Mouse (Mus musculus) erythroblast, embryonic 14.5 days (primary cell): ENCODE data around the gene Emc3. TPM values are rescaled to one million over a fixed set of nuclear protein-coding genes. Genes with fewer than 3 reads are reported as not detected.
A peak's percentile ranks its signal among the peaks of the same experiment; 100 is the strongest.

Source experiments
- H3K27me3 ChIP-seq: 2 replicates; pipeline ENCODE4 v1.6.1; 2012; ENCODE audit warnings: inconsistent platforms; ENCODE audit not compliant: control insufficient read depth
- H3K36me3 ChIP-seq: 2 replicates; pipeline ENCODE4 v1.6.1; 2012; ENCODE audit warnings: mild to moderate bottlenecking, inconsistent platforms; ENCODE audit not compliant: control insufficient read depth
- H3K4me1 ChIP-seq: 2 replicates; pipeline ENCODE4 v1.6.1; 2012; ENCODE audit warnings: inconsistent platforms; ENCODE audit not compliant: control insufficient read depth
- H3K4me3 ChIP-seq: replicated peaks from 2 replicates; pipeline ENCODE3; 2012; ENCODE audit warnings: moderate library complexity, mild to moderate bottlenecking, inconsistent platforms
- H3K9me3 ChIP-seq: 2 replicates; pipeline ENCODE4 v1.6.1; 2012; ENCODE audit warnings: low read length, inconsistent platforms, mixed read lengths; ENCODE audit not compliant: control insufficient read depth
- GATA1 ChIP-seq: IDR thresholded peaks from 2 replicates; pipeline ENCODE4 v1.6.1; 2012; ENCODE audit warnings: low read length, inconsistent platforms, mixed read lengths
- TAL1 ChIP-seq: IDR thresholded peaks from 3 replicates; pipeline ENCODE4 v1.6.1; 2012; ENCODE audit warnings: low read length, inconsistent platforms, mixed read lengths
- polyA plus RNA-seq: library from polyadenylated mRNA; stranded (reverse); fragments of >175 nt; gene quantifications from 2 replicates; pipeline ENCODE4 v1.2.3, GENCODE M21; 2012

Emc3 gene
- polyA plus RNA-seq = 2.4 and 2.6 TPM in 2 replicates

DNA sequence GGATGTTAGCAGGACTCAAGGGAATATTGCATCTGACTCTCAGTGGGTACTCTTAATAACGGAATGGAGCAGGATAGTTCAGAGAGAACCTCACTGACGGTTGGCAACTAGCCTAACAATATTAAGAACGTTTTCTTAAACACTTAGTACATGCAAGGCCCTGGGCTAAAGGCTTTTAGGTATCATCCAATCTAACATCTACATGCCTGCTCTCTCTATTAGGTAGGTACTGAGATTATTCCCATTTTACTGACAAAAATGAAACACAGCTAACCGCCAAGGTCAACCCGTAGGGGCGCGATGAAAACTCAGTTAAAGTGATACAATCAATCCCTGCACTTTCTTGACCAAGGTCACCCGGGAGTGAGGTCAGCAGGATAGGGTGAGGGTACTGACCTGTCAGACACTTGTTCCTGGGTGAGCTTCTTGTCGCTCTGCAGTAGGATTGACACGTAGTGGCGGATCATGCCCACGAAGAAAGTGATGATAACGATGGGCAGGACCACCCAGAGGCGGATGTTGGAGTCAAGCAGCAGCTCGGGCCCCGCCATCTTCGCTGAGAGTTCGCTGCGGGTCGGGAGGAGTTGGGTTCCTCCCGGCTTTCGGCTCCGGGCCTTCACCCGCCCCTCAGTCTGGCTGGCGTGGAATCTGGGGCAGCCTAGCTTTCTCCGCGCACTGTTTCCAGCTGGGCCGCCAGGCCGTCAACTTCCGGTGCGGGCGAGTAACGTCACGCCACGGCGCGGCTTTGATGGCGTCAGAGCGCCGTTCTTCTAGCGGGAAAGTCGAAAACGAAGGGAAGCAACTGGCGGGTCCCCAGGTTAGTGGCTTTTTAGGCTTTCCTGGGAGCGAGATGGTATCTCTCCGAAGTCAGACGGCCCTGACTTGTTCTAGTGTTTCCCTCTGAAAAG lies at the start of gene Emc3, which contains the start of gene Fancd2:
TSS of gene Emc3 (minus strand) at position 721 of the 908 bp plus-strand sequence.
TSS of gene Fancd2 (plus strand) at position 751 of the 908 bp plus-strand sequence.
- Histone ChIP-seq H3K4me1 (peaks cover 31% of the 10 kb centered on the region), H3K36me3 (peaks cover 51% of the 10 kb centered on the region), H3K9me3 (no peaks in the 10 kb centered on the region), H3K27me3 (no peaks in the 10 kb centered on the region), H3K4me3 (peak within 1 kb of the TSS; percentile 100)
- TF ChIP-seq GATA1 (no peak; the same call in 1 of the 2 replicates), TAL1 (no peak)

GRCm38 (mm10) chr6:113579306-113579705 lies 47.9 kb upstream of the Emc3 start:
- H3K4me1 ChIP-seq = no peaks in the 10 kb centered on the region
- no peaks in the 10 kb centered on the region for H3K27me3 ChIP-seq
- H3K4me3 ChIP-seq = no peak overlapping the region
- TF ChIP-seq TAL1 = no peak
- TF ChIP-seq GATA1 = no peak
- H3K9me3 ChIP-seq = no peaks in the 10 kb centered on the region
- H3K36me3 ChIP-seq = peaks cover 84% of the 10 kb centered on the region

- Histone ChIP-seq H3K27me3 (no peaks in the 10 kb centered on the region), H3K36me3 (peaks cover 83% of the 10 kb centered on the region), H3K4me1 (no peaks in the 10 kb centered on the region), H3K9me3 (no peaks in the 10 kb centered on the region), H3K4me3 (no peak overlapping the region)
- no peak for TF ChIP-seq GATA1
- TF ChIP-seq TAL1 = no peak
Observed at GRCm38 (mm10) chr6:113576044-113576443, 44.6 kb upstream of the Emc3 start.

DNA sequence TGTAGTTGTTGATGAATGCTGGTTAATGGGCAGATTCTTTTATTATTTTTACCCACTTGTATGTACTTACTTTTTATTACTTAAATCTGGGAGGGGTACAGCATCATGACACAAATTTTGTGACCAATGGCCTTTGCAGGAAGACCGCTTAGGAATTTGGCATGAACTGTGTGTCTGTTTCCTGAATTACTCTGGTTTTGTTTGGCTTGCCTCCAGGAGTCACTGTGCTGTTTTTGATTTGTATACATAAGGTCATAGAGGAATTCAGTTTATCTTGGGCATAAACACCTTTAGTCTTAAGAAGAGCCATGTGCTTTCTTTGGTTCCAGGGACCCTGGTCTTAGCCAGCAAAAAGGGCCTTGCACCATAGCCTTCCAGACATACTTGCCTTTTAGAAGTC lies 33.1 kb upstream of the Emc3 start:
- TF ChIP-seq TAL1 = no peak
- TF ChIP-seq GATA1 = no peak
- no peaks in the 10 kb centered on the region for H3K9me3 ChIP-seq
- H3K27me3 ChIP-seq = no peaks in the 10 kb centered on the region
- peaks cover 100% of the 10 kb centered on the region for H3K36me3 ChIP-seq
- H3K4me1 ChIP-seq = no peaks in the 10 kb centered on the region
- H3K4me3 ChIP-seq = no peak overlapping the region

- Histone ChIP-seq H3K9me3 (no peaks in the 10 kb centered on the region), H3K4me3 (no peak overlapping the region), H3K36me3 (peaks cover 95% of the 10 kb centered on the region), H3K4me1 (no peaks in the 10 kb centered on the region; the same call in 1 of the 2 replicates), H3K27me3 (no peaks in the 10 kb centered on the region)
- TF ChIP-seq TAL1 = no peak
- TF ChIP-seq GATA1 = no peak
Observed at GRCm38 (mm10) chr6:113559736-113560135, 28.3 kb upstream of the Emc3 start.

GRCm38 (mm10) chr6:113543906-113544481 lies 12.5 kb upstream of the Emc3 start:
- peaks cover 88% of the 10 kb centered on the region for H3K36me3 ChIP-seq
- no peaks in the 10 kb centered on the region for H3K9me3 ChIP-seq
- no peak for TF ChIP-seq TAL1
- TF ChIP-seq GATA1 = no peak
- no peaks in the 10 kb centered on the region for H3K27me3 ChIP-seq
- peak overlapping the region; percentile 14 for H3K4me3 ChIP-seq
- H3K4me1 ChIP-seq = peaks cover 8% of the 10 kb centered on the region

- Histone ChIP-seq H3K9me3 (no peaks in the 10 kb centered on the region), H3K4me1 (peaks cover 8% of the 10 kb centered on the region), H3K4me3 (no peak overlapping the region), H3K36me3 (peaks cover 87% of the 10 kb centered on the region), H3K27me3 (no peaks in the 10 kb centered on the region)
- TF ChIP-seq TAL1 (no peak), GATA1 (no peak)
Observed at GRCm38 (mm10) chr6:113541610-113542009, 10.2 kb upstream of the Emc3 start.

DNA sequence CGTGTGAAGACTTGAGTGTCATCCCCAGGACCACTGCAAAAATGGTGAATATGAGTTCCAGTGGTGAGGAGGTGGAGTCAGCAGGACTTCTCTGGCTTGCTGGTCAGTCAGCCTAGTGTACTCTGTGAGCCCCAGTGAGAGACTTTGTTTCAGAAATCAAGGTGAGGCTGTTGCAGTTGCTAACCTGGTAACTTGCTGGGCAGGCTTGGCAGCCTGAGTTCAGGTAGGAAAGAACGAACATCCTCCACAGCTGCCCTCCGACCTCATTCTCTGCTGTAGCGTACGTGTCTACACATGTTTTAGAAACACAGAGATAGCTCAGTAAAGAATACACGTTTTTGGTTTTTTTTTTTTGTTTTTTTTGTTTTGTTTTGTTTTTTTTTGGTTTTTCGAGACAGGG lies 3.4 kb upstream of the Emc3 start:
- peaks cover 60% of the 10 kb centered on the region for H3K36me3 ChIP-seq
- TF ChIP-seq GATA1 = no peak
- TF ChIP-seq TAL1 = no peak

DNA sequence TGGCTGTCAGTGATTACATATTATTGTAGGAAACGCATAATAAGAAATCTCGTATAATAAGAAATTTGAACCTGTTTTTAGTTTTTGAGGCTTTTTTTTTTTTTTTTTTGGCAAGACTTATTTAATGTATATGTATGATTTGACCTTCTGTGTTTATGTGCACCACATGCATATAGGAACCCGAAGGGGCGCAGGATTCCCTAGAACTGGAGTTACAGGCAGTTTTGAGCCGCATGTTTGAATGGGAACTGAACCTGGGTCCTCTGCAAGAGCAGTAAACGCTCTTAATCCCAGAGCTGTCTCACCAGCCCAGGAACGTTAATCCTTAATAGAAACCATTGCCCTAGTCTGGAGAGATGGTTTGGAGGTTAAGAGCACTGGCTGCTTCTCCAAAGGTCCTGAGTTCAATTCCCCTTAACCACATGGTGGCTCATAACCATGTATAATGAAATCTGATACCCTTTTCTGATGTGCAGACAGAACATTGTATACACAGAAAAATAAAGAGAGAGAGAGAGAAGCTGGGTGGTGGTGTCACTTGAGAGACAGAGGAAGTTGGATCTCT lies 470 bp upstream of the Emc3 start:
- peaks cover 31% of the 10 kb centered on the region for H3K4me1 ChIP-seq
- no peaks in the 10 kb centered on the region for H3K9me3 ChIP-seq
- TF ChIP-seq GATA1 = no peak
- TF ChIP-seq TAL1 = no peak
- peaks cover 54% of the 10 kb centered on the region for H3K36me3 ChIP-seq
- peak overlapping the region; percentile 100 for H3K4me3 ChIP-seq
- no peaks in the 10 kb centered on the region for H3K27me3 ChIP-seq

More for the DNA sequence above, 3.4 kb upstream of the Emc3 start:
- H3K27me3 ChIP-seq = no peaks in the 10 kb centered on the region
- no peak overlapping the region for H3K4me3 ChIP-seq
- peaks cover 27% of the 10 kb centered on the region for H3K4me1 ChIP-seq
- H3K9me3 ChIP-seq = no peaks in the 10 kb centered on the region
